Mouse (Mus musculus): ENCODE measurements around the gene Olfr159.
"Not testable (repeated sequence)": the region's sequence is repeated elsewhere in the genome, so short reads cannot be mapped to it uniquely, and the experiment has no call there.

Olfr159 gene

GRCm38 (mm10) chr4:43770909-43771308 is at the start of gene Olfr159:
TSS of gene Olfr159 (minus strand) at chr4:43771009.
- in situ Hi-C loops (cut with MboI, MseI), result loop anchor here (5.0 kb wide), 1 partner anchor 66 kb away; no protein-coding TSS in a partner anchor

- in situ Hi-C loops (cut with MboI, MseI), result no loop called here
These were observed 28.1 kb upstream of the Olfr159 start for GRCm38 (mm10) chr4:43798936-43799335.

DNA sequence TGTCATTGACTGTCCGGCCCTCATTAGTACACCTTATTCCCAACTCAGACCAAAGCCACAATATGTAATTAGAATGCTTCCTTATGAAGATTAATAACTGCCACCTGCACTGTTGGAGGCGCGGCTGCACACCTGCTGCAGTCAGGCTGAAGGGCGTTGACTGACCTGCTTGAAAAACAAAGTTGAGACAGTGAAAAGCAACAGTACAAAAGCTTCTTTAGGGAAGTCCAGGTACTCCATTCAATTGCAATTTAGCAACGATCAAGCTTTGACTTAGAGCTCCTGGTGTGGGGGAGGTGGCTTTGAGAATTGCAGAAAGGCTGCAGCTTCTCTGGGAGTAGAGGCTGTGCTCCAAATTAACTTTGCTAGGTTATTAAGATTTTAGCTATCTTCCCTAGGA is 25.0 kb upstream of the Olfr159 start:
- in situ Hi-C loops (cut with MboI, MseI), result not testable (repeated sequence)

- in situ Hi-C loops (cut with MboI, MseI), result no loop called here
These were observed 24.5 kb upstream of the Olfr159 start for GRCm38 (mm10) chr4:43795296-43795695.

DNA sequence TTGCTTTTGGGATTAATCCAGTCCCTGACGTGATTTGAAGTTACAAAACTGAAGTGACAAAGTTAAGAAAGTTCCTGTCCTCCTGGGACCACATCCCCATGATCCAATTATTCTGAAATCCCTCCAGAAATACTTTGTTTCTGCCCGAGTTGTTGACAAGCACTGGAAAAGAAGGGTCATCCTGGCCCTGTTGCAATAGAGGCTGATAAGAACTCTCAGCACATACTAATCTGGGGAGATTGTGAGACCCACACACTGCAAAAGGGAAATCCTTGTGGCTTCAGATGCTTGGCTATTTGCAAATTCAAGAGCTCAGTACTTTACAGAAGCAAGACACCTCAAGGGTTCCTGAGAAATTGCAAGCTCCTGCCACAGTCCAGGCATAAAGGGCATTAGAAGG is 1.5 kb upstream of the Olfr159 start:
- in situ Hi-C loops (cut with MboI, MseI), result loop anchor here (5.0 kb wide), 1 partner anchor 65 kb away; no protein-coding TSS in a partner anchor

DNA sequence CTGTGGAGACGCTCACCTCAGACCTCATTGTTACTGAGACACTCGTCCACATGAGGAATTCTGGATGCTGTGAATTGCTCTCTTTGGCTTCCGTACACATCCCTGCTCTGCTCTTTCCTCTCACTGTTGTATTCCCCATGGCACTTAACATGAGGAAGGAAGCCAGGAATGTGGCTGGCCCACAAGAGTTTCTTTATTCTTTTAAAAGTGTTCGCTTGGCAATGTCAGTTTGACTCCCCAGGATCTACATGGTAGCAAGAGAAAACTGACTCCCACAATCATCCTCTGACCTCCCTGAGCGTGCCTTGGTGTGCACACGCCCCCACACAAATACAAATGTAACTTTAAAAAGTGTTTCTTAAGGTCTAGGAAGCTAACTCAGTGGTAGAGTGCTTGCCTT is 817 bp upstream of the Olfr159 start:
- in situ Hi-C loops (cut with MboI, MseI), result loop anchor here (5.0 kb wide), 1 partner anchor 66 kb away; no protein-coding TSS in a partner anchor

DNA sequence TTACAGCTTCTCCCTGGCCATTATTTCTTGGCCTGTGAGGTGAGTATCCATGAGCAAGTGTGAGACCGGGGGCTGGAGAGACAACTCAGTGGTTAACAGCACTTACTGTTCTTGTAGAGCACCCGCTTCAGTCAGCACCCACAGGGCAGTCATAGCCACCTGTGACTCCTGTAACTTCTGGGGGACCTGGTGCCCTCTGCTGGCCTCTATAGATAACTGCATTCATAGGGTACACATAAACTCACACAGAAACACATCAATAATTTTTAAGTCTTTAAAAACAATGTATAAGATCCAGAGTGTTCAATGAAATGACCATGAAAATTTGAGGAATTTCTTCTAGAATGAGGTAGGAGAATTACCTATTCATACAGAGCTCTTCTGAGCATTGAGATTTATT is 1.4 kb downstream of the Olfr159 start:
- in situ Hi-C loops (cut with MboI, MseI), result loop anchor here (5.0 kb wide), 1 partner anchor 88 kb away; no protein-coding TSS in a partner anchor

GRCm38 (mm10) chr4:43768341-43768740 is 2.5 kb downstream of the Olfr159 start:
- in situ Hi-C loops (cut with MboI, MseI), result loop anchor here (5.0 kb wide), 1 partner anchor 89 kb away; no protein-coding TSS in a partner anchor

DNA sequence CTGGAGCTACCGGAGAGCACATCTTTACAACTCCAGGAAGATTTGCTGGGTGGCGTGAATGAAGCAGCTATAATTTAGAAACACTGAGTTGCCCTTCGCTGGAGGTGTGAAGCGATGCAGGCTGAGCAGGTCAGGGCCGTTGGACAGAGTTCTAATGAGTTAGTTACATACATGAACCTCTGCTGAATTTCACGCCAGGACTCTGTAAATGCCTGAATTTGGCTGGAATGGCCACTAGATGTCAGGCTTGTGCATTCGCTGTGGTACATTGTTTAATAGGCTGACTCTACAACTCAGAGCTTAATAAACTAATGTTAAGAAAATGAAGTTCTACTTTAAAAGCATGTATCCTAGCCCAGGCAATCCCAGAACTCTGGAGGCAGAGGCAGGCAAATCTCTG is 7.4 kb downstream of the Olfr159 start:
- in situ Hi-C loops (cut with MboI, MseI), result no loop called here

DNA sequence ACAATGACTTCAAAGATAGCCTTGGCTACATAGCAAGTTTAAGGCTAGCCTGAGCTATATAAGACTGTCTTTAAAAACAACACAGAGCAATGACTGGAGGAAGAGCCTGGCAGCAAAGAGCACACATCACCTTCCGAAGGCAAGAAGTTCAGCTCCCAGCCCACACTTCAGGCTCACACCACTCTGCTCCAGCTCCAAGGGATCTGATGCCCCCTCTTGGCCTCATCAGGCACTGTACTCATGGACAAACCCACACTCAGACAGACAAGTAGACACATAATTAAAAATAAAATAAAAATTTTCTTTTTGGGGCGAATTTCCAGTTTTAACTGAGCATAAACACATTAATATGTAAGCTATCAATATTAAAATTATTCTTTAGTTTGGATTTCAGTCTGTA is 9.5 kb downstream of the Olfr159 start:
- in situ Hi-C loops (cut with MboI, MseI), result no loop called here

GRCm38 (mm10) chr4:43760460-43760859 is 10.3 kb downstream of the Olfr159 start:
- in situ Hi-C loops (cut with MboI, MseI), result no loop called here

DNA sequence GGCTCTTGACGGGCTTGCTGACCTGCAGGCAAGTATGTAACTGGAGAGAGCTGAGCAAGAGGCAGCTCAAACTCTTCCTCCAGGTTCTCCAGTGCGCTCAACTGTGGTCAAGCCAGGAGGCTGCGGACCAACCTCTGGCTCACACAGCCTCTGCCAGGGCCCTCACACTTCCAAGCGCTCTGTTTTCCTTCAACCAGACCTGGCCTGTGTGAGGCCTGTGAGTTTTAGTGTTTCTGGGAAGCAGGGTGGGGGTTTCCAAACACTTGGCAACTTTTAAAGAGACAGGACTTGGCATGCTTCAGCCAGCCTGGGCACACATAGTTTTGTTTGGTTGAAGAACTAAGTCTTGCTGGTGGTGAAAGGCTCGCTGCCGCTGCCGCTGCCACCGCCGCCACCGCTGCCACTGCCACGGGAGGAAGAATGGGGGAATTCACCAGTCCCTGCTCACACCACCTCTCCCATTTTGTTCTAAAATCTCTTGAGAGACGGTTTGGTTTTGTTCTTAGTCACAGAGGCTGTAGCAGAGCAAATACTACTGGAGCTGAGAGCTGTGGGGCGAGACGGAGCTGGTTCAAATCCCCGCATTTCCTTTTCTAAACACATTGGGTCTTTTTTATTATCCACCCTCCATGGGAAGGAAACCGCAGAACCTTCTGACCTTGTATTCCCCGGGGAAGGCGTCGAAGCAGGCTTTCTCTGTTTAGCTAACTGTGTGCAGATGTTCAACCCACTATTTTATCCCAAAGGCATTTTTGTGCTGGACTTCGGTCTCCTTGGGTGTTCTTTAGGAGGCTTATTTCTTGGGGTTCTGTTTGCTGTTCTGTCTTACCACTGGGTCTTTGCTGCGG is 11.0 kb downstream of the Olfr159 start:
- in situ Hi-C loops (cut with MboI, MseI), result no loop called here

DNA sequence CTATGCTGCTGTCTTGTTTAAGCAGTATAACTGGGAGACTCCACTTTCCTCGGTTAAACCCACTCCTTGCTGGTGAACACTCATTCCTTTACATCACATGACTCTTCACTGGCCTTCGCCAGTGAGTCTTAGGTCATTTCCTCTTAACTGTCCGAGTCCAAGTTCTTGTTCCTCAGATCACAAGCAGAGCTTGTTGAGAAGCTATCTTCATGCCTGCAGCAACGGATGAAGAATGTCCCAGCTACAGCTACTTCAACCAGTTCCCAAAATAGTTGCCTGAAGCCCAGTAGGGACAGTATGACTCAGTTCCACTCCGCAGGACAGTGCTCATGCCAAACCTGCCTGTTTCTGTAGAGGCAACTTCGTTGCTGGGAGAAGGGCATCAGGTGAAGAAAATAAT is 13.6 kb downstream of the Olfr159 start:
- in situ Hi-C loops (cut with MboI, MseI), result no loop called here

- in situ Hi-C loops (cut with MboI, MseI), result no loop called here
These were observed 25.6 kb downstream of the Olfr159 start for GRCm38 (mm10) chr4:43745187-43745586.

DNA sequence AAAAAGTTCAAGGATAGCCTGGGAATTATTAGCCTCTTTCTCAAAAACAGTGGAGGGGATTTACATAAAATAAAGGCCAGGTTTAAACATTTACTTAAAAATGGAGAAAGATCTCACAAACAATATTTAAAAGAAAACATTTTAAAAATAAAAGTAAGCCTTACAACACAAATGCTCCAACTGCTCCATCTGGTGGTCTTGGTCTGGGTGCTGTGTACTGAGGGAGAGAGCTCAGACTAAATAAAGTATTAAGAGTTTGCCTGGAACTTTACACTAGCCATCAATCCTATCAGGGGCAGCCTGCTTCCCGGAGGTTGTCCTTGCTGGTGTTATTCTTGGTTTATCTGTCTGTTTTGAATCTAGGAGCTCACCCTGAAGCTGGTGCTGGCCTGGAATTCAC is 27.7 kb downstream of the Olfr159 start:
- in situ Hi-C loops (cut with MboI, MseI), result no loop called here

DNA sequence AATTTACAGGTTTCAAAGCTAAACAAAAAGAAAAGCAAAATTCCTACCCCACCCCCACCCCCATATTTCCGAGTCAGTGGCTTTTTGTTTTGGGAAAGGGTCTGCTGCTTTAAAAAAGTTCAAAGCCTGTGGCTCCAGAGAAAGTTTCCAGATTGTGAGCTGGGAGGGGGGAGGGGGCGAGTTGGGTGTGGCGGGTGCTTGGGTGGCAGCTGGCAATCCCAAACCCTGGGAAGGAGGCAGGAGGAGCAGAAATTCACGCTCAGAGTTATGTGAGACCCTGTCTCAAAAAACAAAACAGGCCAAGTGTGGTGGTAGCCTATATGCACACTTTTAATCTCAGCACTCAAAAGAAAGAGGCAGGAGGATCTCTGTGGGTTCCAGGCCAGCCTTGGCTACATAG is 28.2 kb downstream of the Olfr159 start:
- in situ Hi-C loops (cut with MboI, MseI), result no loop called here

DNA sequence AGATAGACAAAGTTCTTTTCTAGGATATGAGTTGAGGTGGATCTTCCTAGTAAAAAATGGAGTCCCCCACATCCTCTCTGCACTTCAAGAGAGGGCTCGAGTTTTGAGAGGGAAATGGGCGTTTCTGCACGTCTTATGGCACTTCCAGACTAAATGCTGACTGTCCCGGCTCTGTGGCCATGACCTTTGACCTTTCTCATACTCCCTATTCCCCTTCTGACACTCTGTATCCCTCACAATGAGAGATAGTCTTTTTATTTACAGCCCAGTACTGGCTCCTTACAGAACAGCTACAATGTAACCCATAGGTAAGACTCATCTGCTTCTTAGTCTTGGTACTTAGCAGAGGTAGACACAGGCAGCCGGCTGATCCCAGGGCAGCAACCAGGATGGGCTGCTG is 29.3 kb downstream of the Olfr159 start:
- in situ Hi-C loops (cut with MboI, MseI), result no loop called here

DNA sequence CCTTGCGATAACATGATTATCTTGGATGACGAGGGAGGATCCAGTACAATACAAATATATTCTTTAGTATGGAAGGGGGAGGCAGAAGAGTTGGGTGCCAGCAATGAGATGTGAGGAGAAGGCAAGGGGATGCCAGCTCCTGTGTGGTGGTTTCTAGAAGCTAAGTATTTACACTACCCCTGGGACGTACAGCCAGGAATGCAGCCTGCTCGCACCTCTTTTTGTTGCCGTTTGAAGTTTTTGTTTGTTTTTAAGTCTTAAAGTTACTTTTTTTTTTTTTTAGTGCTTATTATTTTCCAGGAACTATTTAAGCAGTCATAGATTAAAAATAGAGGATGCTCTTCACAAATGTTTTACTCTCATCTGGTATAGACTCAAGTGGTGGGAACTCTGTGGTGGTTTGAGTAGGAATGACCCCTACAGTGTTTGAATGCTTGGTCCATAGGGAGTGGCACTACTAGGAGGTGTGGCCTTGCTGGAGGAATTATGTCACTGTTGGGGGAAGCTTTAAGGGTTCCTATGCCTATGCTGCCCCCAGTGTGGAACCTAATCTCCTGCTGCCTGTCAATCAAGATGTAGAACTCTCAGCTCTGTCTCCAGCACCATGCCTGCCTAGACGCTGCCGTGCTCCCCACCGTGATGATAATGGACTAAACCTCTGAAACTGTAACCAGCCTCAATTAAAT is 31.7 kb downstream of the Olfr159 start:
- in situ Hi-C loops (cut with MboI, MseI), result no loop called here

DNA sequence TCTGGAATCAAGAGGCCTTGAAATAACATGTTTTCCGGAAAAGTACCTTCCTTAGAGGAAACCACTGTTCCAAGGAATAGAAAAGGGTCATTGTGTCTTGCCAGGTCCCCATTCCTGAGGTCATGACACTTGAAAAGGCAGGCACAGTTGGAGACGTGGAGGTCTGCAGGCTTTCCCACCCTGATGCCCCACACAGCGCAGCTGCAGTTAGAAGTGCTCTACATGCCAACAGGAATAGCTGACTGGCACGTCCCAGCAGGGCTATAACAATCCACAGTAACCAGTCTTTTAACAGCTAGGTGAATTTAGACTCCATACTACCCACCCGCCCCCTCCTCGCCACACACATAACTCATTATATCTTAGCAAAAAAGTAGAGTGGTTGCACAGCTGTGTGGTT is 33.7 kb downstream of the Olfr159 start:
- in situ Hi-C loops (cut with MboI, MseI), result no loop called here

DNA sequence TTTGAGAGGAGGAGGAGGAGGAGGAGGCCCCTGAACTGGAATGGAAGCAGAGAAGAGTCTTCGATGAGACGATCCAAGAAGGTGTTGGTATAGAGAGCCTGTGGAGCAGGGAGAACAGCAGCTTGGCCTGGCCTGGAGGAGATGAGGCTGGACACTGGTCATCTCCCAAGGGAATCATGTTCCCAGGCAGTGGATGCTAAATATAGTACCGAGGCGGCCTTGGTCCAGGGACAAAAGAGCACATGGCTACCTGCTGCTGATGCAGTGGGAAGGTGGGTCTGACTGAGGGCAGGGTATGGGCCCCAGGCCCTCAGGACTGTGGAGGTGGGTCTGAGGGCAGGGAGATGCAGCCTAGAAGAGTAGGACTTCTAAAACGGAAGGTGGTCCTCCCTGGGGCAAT is 37.6 kb downstream of the Olfr159 start:
- in situ Hi-C loops (cut with MboI, MseI), result no loop called here

GRCm38 (mm10) chr4:43732171-43732570 is 38.6 kb downstream of the Olfr159 start:
- in situ Hi-C loops (cut with MboI, MseI), result no loop called here

DNA sequence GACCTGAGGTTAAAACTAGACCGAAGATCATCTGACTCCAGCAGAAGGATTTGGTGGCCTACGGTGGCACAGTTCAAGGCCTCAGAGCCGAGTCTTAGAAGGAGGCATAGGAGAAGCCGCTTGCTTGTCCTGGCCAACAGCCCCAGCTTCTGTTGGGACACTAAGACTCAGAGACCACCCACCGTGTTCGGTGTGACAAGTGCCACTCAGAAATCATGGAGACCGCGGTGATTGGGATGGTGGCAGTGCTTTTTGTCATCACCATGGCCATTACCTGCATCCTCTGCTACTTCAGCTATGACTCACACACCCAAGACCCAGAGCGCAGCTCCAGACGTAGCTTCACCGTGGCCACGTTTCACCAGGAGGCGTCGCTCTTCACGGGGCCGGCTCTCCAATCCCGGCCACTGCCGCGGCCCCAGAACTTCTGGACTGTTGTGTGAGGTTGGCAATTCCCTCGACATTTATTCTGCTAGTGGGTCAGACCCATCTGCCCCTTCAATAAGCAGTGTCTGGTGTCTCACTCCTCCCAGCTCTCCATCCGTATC is 40.0 kb downstream of the Olfr159 start:
- in situ Hi-C loops (cut with MboI, MseI), result no loop called here

All from T-helper 1 cell (primary cell).